Mouse (Mus musculus) cortical plate, adult 2 months (tissue): Measurements from ENCODE around the gene Keap1.

ENCODE experiments used
- CTCF ChIP-seq: fragments of 200-500 bp; IDR thresholded peaks from 2 replicates; pipeline ENCODE4 v1.5.1; 2011; ENCODE audit warnings: mild to moderate bottlenecking, control low read depth, low read length; ENCODE audit not compliant: insufficient read depth; ENCODE audit errors: extremely low read depth
- POLR2A ChIP-seq: fragments of 200-500 bp; IDR thresholded peaks from 2 replicates; pipeline ENCODE4 v1.6.1; 2011; ENCODE audit warnings: mild to moderate bottlenecking, low read length, control low read depth; ENCODE audit not compliant: insufficient read depth; ENCODE audit errors: extremely low read depth

- TF ChIP-seq CTCF (peak; percentile 51), POLR2A (no peak)
Observed at GRCm38 (mm10) chr9:21213617-21214190, 25.5 kb downstream of the Keap1 start.
